Mouse (Mus musculus) liver, embryonic 12.5 days (tissue): ENCODE data around the gene Efcab6. TPM values are rescaled to one million over a fixed set of nuclear protein-coding genes. Genes with fewer than 3 reads are reported as not detected.

Experiments
- ATAC-seq: fragments of 200-750 bp; cut with Nextera tagmentation; 2 replicates; pipeline ENCODE4 v1.8.0; 2017; ENCODE audit warnings: moderate number of reproducible peaks, mild to moderate bottlenecking, moderate library complexity
- H3K27ac ChIP-seq: fragments of 300-500 bp; sonication (generic); 2 replicates; pipeline ENCODE4 v1.5.1; 2016; ENCODE audit warnings: mild to moderate bottlenecking
- H3K27me3 ChIP-seq: fragments of 300-500 bp; sonication (generic); replicated peaks from 2 replicates; pipeline ENCODE4 v1.6.1; 2016; ENCODE audit warnings: mild to moderate bottlenecking, moderate library complexity
- H3K36me3 ChIP-seq: fragments of 300-500 bp; sonication (generic); 2 replicates; pipeline ENCODE4 v1.6.1; 2016; ENCODE audit warnings: mild to moderate bottlenecking, moderate library complexity
- H3K4me1 ChIP-seq: fragments of 300-500 bp; sonication (generic); 2 replicates; pipeline ENCODE4 v1.6.1; 2016
- H3K4me2 ChIP-seq: fragments of 300-500 bp; sonication (generic); 2 replicates; pipeline ENCODE4 v1.6.1; 2016; ENCODE audit warnings: mild to moderate bottlenecking, moderate library complexity
- H3K4me3 ChIP-seq: fragments of 300-500 bp; sonication (generic); 2 replicates; pipeline ENCODE4 v1.5.1; 2016; ENCODE audit warnings: mild to moderate bottlenecking, moderate library complexity
- H3K9ac ChIP-seq: fragments of 300-500 bp; sonication (generic); 2 replicates; pipeline ENCODE4 v1.6.1; 2016; ENCODE audit warnings: mild to moderate bottlenecking, moderate library complexity
- H3K9me3 ChIP-seq: fragments of 300-500 bp; sonication (generic); replicated peaks from 2 replicates; pipeline ENCODE4 v1.6.1; 2016; ENCODE audit warnings: mild to moderate bottlenecking, moderate library complexity
- WGBS: fragments of 180-500 bp; shearing (Covaris S2); methylation state at CpG from one replicate; pipeline ENCODE4 v1.1.7; 2016; ENCODE audit not compliant: insufficient replicate concordance; 5-methylcytosine and 5-hydroxymethylcytosine counted together
- polyA plus RNA-seq: library from polyadenylated mRNA; unstranded; fragments of >200 nt; fragmentation: Nextera tagmentation; extraction: Ambion mirVana; gene quantifications from 2 replicates; pipeline ENCODE4 v1.2.1, GENCODE M21; 2016

Gene Efcab6
- polyA plus RNA-seq, 1 experiment from 2014 or later = not detected

DNA sequence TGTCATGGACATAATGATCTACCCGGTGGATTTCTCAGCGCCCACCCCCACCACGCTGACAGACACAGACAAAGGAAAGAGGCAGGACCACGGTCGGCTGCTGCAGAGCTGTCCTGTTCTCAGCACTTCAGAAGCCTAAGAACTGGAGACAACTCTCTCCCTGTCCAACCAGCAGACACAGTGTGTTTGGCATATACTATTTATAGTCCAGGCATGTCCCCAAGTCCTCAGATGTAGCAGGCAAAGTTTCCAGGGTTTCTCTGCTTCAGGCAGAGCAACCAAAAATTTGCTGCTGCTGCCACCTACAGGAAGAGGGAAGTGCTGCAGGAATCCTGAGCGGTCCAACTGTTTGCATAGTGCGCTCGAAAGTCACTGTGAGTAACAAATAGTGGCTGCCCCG is 11.3 kb downstream of the Efcab6 start:
- Histone ChIP-seq H3K36me3 (no peaks in the 10 kb centered on the region), H3K9ac (no peak overlapping the region), H3K27ac (no peak overlapping the region), H3K9me3 (no peaks in the 10 kb centered on the region), H3K4me2 (no peak overlapping the region), H3K27me3 (peaks cover 6% of the 10 kb centered on the region; the same call in 1 of the 2 replicates), H3K4me3 (no peak overlapping the region), H3K4me1 (no peaks in the 10 kb centered on the region)
- 44% methylated on average over 9 of the region's 9 CpGs for WGBS
- no peak for ATAC-seq

- Histone ChIP-seq H3K27ac (no peak overlapping the region), H3K4me2 (no peak overlapping the region), H3K9me3 (no peaks in the 10 kb centered on the region), H3K4me1 (no peaks in the 10 kb centered on the region), H3K4me3 (no peak overlapping the region), H3K27me3 (peaks cover 6% of the 10 kb centered on the region; the same call in 1 of the 2 replicates), H3K36me3 (no peaks in the 10 kb centered on the region), H3K9ac (no peak overlapping the region)
- no peak for ATAC-seq
- 77% methylated on average over 4 of the region's 4 CpGs for WGBS
These were observed 11.9 kb downstream of the Efcab6 start for GRCm38 (mm10) chr15:84053240-84053639.

GRCm38 (mm10) chr15:84052390-84052789 is 12.8 kb downstream of the Efcab6 start:
- H3K4me2 ChIP-seq = no peak overlapping the region
- no peaks in the 10 kb centered on the region for H3K9me3 ChIP-seq
- no peak overlapping the region for H3K27ac ChIP-seq
- WGBS = 69% methylated on average over 9 of the region's 9 CpGs
- no peak overlapping the region for H3K9ac ChIP-seq
- H3K4me1 ChIP-seq = no peaks in the 10 kb centered on the region
- ATAC-seq = no peak
- no peak overlapping the region for H3K4me3 ChIP-seq
- peaks cover 6% of the 10 kb centered on the region; the same call in 1 of the 2 replicates for H3K27me3 ChIP-seq
- no peaks in the 10 kb centered on the region for H3K36me3 ChIP-seq

GRCm38 (mm10) chr15:84049570-84049969 is 15.6 kb downstream of the Efcab6 start:
- no peak overlapping the region for H3K4me3 ChIP-seq
- peaks cover 2% of the 10 kb centered on the region; the same call in 1 of the 2 replicates for H3K9me3 ChIP-seq
- ATAC-seq = no peak
- H3K4me2 ChIP-seq = no peak overlapping the region
- no peak overlapping the region for H3K9ac ChIP-seq
- H3K36me3 ChIP-seq = no peaks in the 10 kb centered on the region
- no peaks in the 10 kb centered on the region for H3K4me1 ChIP-seq
- WGBS = 67% methylated on average over 7 of the region's 7 CpGs
- peaks cover 2% of the 10 kb centered on the region; the same call in 1 of the 2 replicates for H3K27me3 ChIP-seq
- no peak overlapping the region for H3K27ac ChIP-seq

DNA sequence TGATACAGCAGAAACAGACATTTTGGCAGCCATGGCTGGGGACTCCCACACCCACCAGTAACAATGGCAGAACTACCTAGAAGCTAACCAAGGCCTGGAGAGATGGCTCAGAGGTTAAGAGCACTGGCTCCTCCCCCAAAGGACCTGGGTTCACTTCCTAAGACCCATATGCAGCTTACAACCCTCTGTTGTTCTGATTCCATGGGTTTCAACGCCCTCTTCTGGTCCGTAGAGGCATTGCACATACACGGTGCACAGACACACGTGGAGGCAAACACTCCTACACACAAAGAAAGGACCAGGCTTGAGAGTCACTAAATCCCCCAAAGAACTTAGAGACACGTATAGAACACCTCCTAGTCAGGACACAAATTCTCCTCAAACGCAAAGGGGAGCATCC is 19.6 kb downstream of the Efcab6 start:
- H3K27me3 ChIP-seq = no peaks in the 10 kb centered on the region
- WGBS = 66% methylated on average over 6 of the region's 6 CpGs
- peaks cover 4% of the 10 kb centered on the region; the same call in 1 of the 2 replicates for H3K9me3 ChIP-seq
- no peak overlapping the region for H3K27ac ChIP-seq
- no peaks in the 10 kb centered on the region for H3K36me3 ChIP-seq
- ATAC-seq = no peak
- H3K4me2 ChIP-seq = no peak overlapping the region
- H3K9ac ChIP-seq = no peak overlapping the region
- H3K4me1 ChIP-seq = no peaks in the 10 kb centered on the region
- no peak overlapping the region for H3K4me3 ChIP-seq

- WGBS = 67% methylated on average over 5 of the region's 5 CpGs
These were observed 28.1 kb downstream of the Efcab6 start for GRCm38 (mm10) chr15:84037067-84037466.

DNA sequence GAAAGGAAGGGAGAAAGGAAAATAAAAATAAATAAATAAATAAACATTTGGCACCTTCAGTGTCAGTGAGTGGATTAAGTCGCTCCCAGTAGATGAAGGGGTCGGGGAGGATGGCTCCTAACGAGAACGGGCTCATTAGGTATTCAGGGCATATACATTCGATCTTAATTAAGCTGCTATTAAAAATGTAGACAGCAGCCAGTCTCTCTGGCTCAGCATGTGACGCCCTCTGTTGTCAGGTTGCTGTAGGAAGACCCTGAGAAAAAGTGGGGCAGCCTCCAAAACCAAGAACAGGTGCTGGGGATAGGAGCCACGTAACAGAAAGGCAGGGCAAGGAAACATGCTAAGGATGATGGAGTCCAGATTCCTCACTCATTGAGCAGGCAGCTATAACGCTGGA is 39.5 kb downstream of the Efcab6 start:
- Histone ChIP-seq H3K4me3 (no peak overlapping the region), H3K9me3 (no peaks in the 10 kb centered on the region), H3K36me3 (no peaks in the 10 kb centered on the region), H3K27ac (no peak overlapping the region), H3K27me3 (no peaks in the 10 kb centered on the region), H3K4me2 (no peak overlapping the region), H3K4me1 (no peaks in the 10 kb centered on the region), H3K9ac (no peak overlapping the region)
- WGBS = 70% methylated on average over 8 of the region's 8 CpGs
- no peak for ATAC-seq

More at GRCm38 (mm10) chr15:84037067-84037466, 28.1 kb downstream of the Efcab6 start:
- no peak overlapping the region for H3K4me3 ChIP-seq
- H3K4me1 ChIP-seq = no peaks in the 10 kb centered on the region
- no peaks in the 10 kb centered on the region for H3K9me3 ChIP-seq
- H3K27ac ChIP-seq = no peak overlapping the region
- no peaks in the 10 kb centered on the region for H3K27me3 ChIP-seq
- ATAC-seq = no peak
- no peak overlapping the region for H3K4me2 ChIP-seq
- no peak overlapping the region for H3K9ac ChIP-seq
- H3K36me3 ChIP-seq = no peaks in the 10 kb centered on the region

- Histone ChIP-seq H3K4me2 (no peak overlapping the region), H3K27me3 (no peaks in the 10 kb centered on the region), H3K9ac (no peak overlapping the region), H3K9me3 (no peaks in the 10 kb centered on the region), H3K36me3 (no peaks in the 10 kb centered on the region), H3K4me1 (no peaks in the 10 kb centered on the region), H3K4me3 (no peak overlapping the region), H3K27ac (no peak overlapping the region)
- WGBS = 55% methylated on average over 6 of the region's 6 CpGs
- ATAC-seq = no peak
These were observed 40.3 kb downstream of the Efcab6 start for GRCm38 (mm10) chr15:84024851-84025250.

GRCm38 (mm10) chr15:84009366-84010083 is 55.7 kb downstream of the Efcab6 start:
- Histone ChIP-seq H3K9me3 (no peaks in the 10 kb centered on the region), H3K4me3 (no peak overlapping the region), H3K4me2 (no peak overlapping the region), H3K36me3 (no peaks in the 10 kb centered on the region), H3K27me3 (no peaks in the 10 kb centered on the region), H3K27ac (no peak overlapping the region), H3K4me1 (no peaks in the 10 kb centered on the region), H3K9ac (no peak overlapping the region)
- WGBS = 45% methylated on average over 17 of the region's 17 CpGs
- no peak for ATAC-seq

DNA sequence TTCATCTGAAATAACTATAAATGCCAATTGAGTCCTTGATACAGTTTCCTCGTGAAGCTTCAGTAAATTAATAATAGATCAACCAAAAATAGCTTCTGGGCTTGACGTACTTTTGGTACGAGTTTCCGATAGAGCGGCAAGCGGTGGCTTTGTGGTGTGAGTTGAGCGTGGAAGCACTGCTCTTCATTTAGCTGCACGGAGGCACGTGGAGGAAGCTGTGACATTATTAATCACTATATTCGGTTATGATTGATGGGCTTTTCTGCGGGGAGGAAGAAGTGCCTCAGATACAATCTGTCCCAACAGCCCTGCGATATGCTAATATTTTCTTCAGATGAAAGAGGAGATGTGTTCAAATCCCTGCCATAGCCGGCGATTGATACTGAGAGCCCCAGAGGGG is 60.9 kb downstream of the Efcab6 start:
- no peaks in the 10 kb centered on the region for H3K9me3 ChIP-seq
- no peak overlapping the region for H3K27ac ChIP-seq
- no peak overlapping the region for H3K4me3 ChIP-seq
- H3K4me2 ChIP-seq = no peak overlapping the region
- no peak for ATAC-seq
- no peak overlapping the region for H3K9ac ChIP-seq
- H3K4me1 ChIP-seq = no peaks in the 10 kb centered on the region
- 71% methylated on average over 14 of the region's 14 CpGs for WGBS
- no peaks in the 10 kb centered on the region for H3K36me3 ChIP-seq
- H3K27me3 ChIP-seq = no peaks in the 10 kb centered on the region

- WGBS = 58% methylated on average over 3 of the region's 3 CpGs
These were observed 66.1 kb downstream of the Efcab6 start for GRCm38 (mm10) chr15:83999071-83999470.

GRCm38 (mm10) chr15:83998586-83998985 is 66.6 kb downstream of the Efcab6 start:
- no peak for ATAC-seq
- WGBS = 48% methylated on average over 7 of the region's 7 CpGs
- Histone ChIP-seq H3K9me3 (no peaks in the 10 kb centered on the region), H3K4me3 (no peak overlapping the region), H3K4me1 (no peaks in the 10 kb centered on the region), H3K4me2 (no peak overlapping the region), H3K36me3 (no peaks in the 10 kb centered on the region), H3K27ac (no peak overlapping the region), H3K27me3 (peaks cover 7% of the 10 kb centered on the region; the same call in 1 of the 2 replicates), H3K9ac (no peak overlapping the region)

More at GRCm38 (mm10) chr15:83999071-83999470, 66.1 kb downstream of the Efcab6 start:
- Histone ChIP-seq H3K4me1 (no peaks in the 10 kb centered on the region), H3K9ac (no peak overlapping the region), H3K9me3 (no peaks in the 10 kb centered on the region), H3K27me3 (peaks cover 7% of the 10 kb centered on the region; the same call in 1 of the 2 replicates), H3K27ac (no peak overlapping the region), H3K4me2 (no peak overlapping the region), H3K36me3 (no peaks in the 10 kb centered on the region), H3K4me3 (no peak overlapping the region)
- no peak for ATAC-seq
